Mouse (Mus musculus) right cerebral cortex, postnatal 4 days (tissue): ENCODE data around the gene Kdm6b.

ENCODE experiments used
- DNase-seq: peaks from one replicate; pipeline ENCODE4 v3.0.0-alpha.2; 2022

Kdm6b gene

DNA sequence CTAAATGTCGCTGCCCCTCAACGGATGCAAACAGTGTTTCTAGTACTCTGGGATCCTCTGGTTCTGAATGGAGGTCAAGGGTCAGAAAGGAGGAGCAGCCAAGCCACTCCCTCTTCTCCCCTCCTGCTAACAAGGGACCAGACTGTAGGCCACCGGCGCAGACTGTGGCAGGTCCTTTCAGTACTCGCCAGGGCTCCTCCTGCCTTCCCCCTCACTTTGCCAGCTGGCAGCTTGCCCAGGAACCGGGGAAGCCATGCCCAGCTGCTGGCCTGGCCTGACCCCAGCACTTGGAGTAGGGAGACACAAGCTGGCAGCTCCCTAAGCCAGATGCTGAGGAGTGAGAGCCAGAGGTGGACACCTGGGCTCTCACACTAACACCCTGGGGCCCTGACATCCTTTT is 48.6 kb downstream of the Kdm6b start:
- peak; percentile 93 for DNase-seq

DNA sequence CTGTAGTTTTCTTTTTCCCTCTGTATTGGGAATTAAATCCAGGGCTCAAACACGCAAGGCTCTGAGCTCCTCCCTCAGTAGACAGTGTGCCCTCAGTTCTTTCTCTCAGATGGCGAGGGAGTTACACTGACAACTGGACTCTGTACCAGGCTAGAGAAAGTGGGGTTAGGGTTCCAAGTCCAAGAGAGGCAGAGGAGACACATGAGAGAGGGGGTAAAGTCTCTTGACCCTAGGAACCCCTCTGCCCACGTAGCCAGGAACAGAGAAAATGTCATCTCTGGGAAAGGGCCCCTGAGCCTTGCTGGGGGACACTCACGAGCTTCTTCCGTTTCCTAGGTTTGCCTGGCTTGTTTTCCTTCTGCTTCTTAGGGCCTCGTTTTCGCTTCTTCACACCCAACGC is 49.1 kb downstream of the Kdm6b start:
- no peak for DNase-seq

DNA sequence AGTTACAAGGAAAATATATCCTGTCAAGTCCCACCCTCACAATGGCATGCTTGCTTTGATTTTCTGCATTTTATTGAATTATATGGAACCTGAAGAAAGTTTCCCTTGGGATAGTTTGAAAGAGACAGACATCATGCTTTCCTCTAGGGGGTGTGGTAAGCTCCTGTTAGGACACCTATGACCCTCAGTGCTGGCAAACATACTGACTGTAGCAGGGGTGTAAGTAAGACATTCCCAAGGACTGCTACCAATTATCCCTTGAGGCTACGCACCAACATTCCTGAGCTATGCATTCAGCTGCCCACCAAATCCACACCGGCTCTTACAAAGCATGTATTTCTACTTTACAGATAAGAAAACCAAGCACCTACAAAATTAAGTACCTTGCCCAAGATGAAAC is 51.0 kb downstream of the Kdm6b start:
- no peak for DNase-seq

DNA sequence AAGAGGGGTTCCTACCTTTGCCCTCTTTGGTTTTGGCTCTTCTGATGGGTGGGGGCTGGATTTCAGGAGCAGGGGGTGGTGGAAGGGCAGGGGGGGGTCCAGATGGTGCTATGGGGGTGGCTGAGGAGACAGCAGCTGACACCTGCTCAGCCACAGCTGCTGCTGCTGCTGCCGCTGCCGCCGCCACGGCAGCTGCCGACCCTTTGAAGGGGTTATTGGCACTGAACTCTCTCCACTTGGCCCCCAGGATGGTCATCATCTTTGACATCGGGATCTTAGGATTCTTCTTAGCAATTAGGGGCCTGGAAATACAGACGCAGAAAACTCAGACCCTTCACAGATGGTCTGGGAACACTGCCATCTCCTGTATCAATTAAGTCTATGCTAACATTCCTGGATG is 51.5 kb downstream of the Kdm6b start:
- DNase-seq = no peak

DNA sequence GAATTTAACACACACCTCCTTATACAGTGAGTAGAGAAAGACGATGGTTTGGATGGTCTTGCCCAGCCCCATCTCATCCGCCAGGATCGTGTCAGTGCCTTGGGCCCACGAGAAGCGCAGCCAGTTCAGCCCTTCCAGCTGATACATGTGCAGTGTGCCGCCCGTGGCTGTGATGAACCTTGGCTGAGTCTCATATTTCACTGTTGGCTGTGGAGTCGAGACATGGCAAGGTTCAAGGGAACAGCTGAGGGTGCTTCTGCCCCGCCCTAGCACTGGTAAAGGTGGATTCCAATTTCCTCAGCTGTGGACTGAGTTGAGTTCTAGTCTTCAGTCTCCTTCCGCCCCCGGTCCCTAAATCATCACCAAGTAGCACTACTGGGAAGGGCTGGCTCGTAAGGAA is 55.8 kb downstream of the Kdm6b start:
- no peak for DNase-seq

DNA sequence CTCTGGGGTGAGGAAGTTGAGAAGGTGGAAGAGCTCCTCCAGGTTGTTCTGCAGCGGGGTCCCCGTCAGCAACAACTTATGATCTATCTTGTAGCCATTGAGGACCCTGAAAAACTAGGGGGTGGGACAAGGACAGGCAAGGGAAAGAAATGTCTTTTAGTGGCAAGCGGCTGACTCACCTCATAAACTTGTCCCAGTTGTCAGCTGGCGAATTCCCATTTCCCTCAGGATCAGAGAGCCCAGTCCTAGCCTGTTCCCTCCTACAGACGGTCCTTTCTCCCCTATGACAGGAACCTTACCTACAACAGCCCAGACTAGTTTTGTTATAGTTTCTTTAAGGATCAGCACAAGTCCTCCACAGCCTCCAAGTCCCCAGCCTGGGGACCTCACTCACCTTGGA is 56.9 kb downstream of the Kdm6b start:
- DNase-seq = no peak
